Mouse (Mus musculus): ENCODE results near the gene St6gal1.

The St6gal1 gene

GRCm38 (mm10) chr16:23275661-23276060 is 51.1 kb downstream of the St6gal1 start:
- no peak for DNase-seq

- peak; percentile 82 to 87 for DNase-seq
Measured at GRCm38 (mm10) chr16:23279879-23280741, 55.6 kb downstream of the St6gal1 start.

- DNase-seq, result no peak
Measured at GRCm38 (mm10) chr16:23280742-23281090, 56.2 kb downstream of the St6gal1 start.

- no peak for DNase-seq
Measured at GRCm38 (mm10) chr16:23282241-23282640, 57.7 kb downstream of the St6gal1 start.

- no peak for DNase-seq
Measured at GRCm38 (mm10) chr16:23282941-23283340, 58.4 kb downstream of the St6gal1 start.

GRCm38 (mm10) chr16:23283677-23284076 is 59.1 kb downstream of the St6gal1 start:
- DNase-seq, result no peak

GRCm38 (mm10) chr16:23284470-23285394 is 60.2 kb downstream of the St6gal1 start:
- peak in 1 of 2 experiments; percentile 43 for DNase-seq

- peak; percentile 71 to 75 for DNase-seq
Measured at GRCm38 (mm10) chr16:23286380-23287097, 62.0 kb downstream of the St6gal1 start.

GRCm38 (mm10) chr16:23287312-23288040 is 62.9 kb downstream of the St6gal1 start:
- peak; percentile 60 to 66 for DNase-seq

GRCm38 (mm10) chr16:23288103-23288502 is 63.6 kb downstream of the St6gal1 start:
- DNase-seq, result no peak

- DNase-seq, result no peak
Measured at GRCm38 (mm10) chr16:23289424-23289823, 64.9 kb downstream of the St6gal1 start.

GRCm38 (mm10) chr16:23290171-23290570 is 65.6 kb downstream of the St6gal1 start:
- no peak for DNase-seq

- DNase-seq, result no peak
Measured at GRCm38 (mm10) chr16:23291521-23291920, 67.0 kb downstream of the St6gal1 start.

GRCm38 (mm10) chr16:23294236-23294635 is 69.7 kb downstream of the St6gal1 start:
- DNase-seq, result no peak

- DNase-seq, result no peak
Measured at GRCm38 (mm10) chr16:23294747-23295146, 70.2 kb downstream of the St6gal1 start.

GRCm38 (mm10) chr16:23295720-23296119 is 71.2 kb downstream of the St6gal1 start:
- DNase-seq, result no peak

- DNase-seq, result no peak
Measured at GRCm38 (mm10) chr16:23296721-23297120, 72.2 kb downstream of the St6gal1 start.

GRCm38 (mm10) chr16:23298441-23298840 is 73.9 kb downstream of the St6gal1 start:
- DNase-seq, result no peak

- no peak for DNase-seq
Measured at GRCm38 (mm10) chr16:23298911-23299310, 74.4 kb downstream of the St6gal1 start.

- DNase-seq, result no peak
Measured at GRCm38 (mm10) chr16:23299904-23300740, 75.6 kb downstream of the St6gal1 start.

- no peak for DNase-seq
Measured at GRCm38 (mm10) chr16:23301762-23302161, 77.2 kb downstream of the St6gal1 start.
